Mouse (Mus musculus): Measurements from ENCODE around the gene Lhb.

The Lhb gene

DNA sequence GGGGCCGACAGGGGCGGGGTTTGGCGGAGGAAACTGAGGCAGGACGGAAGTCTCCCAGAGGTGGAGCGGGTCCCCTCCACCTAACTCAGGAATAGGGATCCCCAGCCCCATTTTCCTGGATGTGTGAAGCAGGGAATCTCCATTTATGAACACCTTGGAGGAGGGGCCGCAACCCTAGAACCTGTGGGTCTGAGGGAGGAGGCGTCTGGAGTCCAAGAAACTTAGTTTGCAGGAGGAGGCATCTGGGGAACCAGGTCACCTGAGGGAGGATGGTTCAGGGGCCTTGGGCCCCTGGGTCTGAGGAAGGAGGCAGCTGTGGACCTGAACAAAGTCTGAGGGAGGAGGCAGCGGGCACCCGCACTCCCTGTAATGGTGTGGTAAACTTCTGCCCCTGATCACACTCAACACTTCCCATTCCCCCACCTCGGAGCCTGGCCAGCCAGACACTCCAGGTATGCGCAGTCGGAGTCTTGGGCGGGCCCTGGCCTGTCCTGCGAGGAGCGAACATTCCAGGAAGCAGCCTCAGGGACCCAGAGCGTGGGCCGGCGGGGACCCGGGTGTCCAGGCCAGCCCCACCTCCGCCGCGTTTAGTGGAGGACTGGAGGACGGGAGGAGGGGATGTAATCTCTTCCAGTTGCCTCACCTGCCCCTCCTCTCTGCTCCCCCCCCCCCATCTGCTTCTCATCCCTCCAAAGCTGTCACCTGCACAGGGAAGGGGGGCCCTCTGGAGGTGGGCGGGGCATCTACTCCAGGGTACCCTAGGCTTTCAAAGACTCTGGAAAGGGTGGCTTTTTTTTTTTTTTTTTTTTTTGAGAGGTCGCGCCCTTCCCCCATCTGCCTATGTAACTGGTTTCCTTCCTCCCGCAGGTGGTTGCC lies 6.5 kb upstream of the Lhb start:
- peak; percentile 36 for DNase-seq

DNA sequence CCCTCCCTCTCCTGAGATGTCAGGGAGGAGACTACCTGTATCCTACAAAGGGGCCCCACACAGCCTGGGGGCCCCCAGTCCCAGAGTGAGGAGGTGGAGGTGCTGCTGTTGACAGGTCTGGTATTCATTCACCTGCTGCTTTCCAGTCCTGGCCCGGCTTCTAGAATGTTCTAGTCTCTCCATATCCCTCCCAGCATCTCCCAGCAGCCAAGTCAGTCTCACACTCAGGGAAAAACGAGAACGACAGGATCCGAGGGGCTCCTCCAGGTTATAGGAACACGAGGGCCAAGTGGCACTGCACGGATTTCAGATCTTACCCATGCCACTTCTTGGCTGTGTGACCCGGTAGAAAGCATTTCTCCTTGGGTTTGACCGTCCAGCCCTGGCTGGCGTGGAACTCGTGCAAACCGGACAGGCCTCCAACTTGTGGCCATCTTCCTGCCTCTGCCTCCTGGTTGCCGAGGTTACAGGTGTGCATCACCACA lies 5.8 kb upstream of the Lhb start:
- no peak for DNase-seq

GRCm38 (mm10) chr7:45415636-45416035 lies 5.0 kb upstream of the Lhb start:
- no peak for DNase-seq

DNA sequence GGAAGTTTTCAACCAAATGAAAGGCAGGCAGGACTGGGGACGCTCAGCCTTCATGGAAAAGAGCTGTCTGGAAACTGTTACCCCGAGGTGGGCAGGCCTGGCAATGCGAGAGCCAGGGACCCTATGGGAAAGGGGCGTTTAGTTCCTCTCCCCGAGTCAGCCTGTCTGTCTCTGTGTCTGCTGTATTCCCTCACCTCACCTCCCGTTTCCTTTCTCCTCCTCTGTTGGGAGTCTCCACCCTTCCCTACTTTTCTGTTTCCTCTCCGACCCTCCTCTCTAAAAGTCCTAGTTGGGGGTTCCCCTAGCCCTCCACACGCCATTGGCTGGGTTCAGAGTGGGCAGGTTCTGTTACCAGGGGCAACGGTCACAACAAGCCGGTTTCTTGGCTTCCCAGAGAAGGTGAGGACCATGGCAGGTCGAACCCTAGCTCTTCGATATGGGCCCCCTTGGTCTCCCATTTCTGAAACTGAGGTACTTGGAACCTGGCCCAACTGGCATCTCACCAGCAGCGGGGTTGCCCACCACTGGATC lies 2.6 kb upstream of the Lhb start:
- DNase-seq, result no peak

GRCm38 (mm10) chr7:45419859-45420614 lies 583 bp upstream of the Lhb start:
- DNase-seq, result no peak

DNA sequence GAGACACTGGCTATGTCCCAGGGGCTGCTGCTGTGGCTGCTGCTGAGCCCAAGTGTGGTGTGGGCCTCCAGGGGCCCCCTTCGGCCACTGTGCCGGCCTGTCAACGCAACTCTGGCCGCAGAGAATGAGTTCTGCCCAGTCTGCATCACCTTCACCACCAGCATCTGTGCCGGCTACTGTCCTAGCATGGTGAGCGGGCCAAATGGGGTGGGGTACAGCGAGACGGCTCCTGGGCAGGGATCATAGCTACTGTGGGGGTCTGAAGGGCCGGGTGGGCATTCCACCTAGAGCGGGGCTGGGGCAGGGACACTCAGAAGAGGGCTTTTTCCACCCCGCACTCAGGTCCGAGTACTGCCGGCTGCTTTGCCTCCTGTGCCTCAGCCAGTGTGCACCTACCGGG lies 574 bp downstream of the Lhb start:
- DNase-seq, result no peak

GRCm38 (mm10) chr7:45426556-45426955 lies 5.9 kb downstream of the Lhb start:
- DNase-seq, result no peak

DNA sequence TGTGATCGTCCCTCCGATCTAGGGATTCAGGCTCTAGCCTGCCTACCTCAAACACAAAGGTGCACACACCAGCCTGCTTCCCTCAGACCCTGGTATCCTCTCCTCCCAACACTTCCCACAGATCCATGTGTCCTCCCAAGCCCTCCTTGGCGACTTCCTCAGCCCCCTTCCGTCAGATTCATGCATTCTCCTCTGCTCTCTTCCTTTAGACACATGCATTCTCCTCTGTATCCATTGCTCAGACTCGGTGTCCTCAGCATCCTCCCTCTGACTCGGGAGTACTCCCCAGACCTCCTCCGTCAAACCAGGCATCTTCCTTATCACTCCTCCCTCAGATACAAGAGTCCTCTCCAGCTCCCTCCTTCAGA lies 13.2 kb downstream of the Lhb start:
- DNase-seq, result no peak

DNA sequence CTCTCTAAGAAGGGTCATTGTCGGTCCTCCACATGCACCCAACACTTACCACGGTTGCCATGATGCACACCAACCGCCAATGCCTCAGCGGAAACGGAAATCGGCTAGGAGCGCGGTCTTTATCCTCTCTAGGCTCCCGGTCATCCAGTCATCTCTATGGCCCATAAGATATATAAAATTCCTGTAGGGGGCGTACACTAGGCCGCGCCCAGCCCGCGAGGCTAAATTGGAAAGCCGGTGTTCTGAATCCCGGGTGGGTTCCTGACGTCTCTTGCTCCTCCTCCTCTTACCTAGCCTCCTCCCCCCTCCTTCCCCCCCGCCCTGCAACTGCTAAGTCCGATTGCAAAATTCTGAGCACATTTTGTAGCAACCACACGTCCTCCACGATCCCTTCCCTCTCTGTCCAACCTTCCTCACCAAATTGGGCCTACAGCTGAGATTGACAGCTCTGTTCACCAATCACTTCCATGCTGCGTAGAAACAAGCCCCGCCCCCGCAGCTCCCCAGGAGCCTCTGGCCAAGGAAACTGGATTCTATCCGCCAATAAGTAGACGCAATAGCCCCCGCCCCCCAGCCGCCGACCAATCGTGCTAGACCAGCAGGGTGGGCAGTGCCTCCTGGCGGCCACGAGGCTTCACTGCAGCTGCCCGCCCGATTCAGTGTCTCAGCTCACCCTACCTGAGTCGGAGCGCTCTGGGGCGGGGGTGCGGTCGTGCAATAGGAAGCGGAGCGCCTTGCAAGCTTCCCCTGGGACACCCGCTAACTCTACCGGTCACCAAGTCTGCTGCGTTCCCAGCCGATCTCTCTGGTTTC lies 13.8 kb downstream of the Lhb start, which contains the start of gene Gys1:
Gene Gys1, plus strand, starts transcription at position 642 of the 813 bp plus-strand sequence.
- DNase-seq, result peak; percentile 100

GRCm38 (mm10) chr7:45435038-45435437 lies 14.4 kb downstream of the Lhb start:
- DNase-seq, result no peak

GRCm38 (mm10) chr7:45436444-45436843 lies 15.8 kb downstream of the Lhb start:
- DNase-seq, result no peak

GRCm38 (mm10) chr7:45437046-45437445 lies 16.4 kb downstream of the Lhb start:
- DNase-seq, result no peak

- peak; percentile 69 for DNase-seq
Observed at GRCm38 (mm10) chr7:45437521-45438276, 17.1 kb downstream of the Lhb start, which contains the start of gene Ruvbl2. Ruvbl2 (minus strand) TSS chr7:45438096.

DNA sequence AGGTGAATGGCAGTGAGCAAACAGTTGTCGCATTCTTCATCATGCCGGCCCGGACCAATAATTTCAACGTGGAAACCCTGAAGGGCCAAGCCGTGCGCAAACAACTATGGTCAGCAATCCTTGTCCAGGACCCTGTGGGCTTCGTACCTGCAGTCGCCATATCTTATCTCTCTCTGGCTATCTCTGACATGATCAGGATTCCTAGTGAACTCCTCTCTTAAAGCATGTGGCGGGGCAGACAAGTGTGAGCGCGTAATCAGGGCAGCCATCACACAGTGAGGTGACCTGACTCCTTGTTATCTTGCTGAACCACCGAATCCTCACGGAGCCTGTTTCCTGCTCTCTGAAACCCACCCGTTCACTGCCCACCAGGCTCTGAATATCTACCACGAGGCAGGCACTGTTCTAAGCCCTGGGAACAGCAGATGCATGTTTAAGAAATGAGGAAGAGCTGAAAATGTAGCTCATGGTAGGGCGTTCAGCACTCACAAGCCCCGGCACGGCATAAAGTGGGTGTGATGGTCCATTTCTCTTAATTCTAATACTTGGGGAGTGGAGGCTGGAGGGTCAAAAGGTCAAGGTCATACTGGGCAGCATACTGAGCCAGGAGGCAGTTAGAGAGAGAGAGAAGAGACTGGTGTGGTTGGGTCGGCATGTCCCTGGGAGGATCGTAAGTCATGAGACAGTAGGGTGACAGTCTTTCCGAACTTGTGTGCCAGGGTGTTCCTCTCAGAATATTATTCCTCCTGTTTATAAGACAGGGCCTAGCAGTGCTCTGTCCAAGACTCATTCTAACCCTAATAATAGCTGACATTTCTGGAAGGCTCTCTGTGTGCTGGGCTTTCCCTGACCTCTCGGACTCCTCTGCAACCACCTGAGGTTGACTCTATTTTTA lies 23.2 kb downstream of the Lhb start:
- DNase-seq, result no peak

DNA sequence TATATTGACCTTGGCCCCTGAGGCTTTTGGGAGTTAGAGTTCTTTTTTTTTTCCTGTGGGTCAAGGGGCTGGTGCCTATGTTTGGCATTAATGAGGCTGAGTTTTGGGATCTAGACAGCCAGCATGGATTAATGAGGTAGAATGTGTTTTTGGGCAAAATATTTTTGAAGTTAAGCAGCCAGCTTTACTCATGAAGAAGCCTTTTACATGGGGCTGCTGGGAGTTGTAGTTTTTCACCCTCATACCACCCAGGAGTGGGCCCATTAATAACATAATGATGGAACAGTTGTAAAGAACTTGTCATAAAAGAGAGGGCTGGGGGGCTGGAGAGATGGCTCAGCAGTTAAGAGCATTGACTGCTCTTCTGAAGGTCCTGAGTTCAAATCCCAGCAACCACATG lies 26.0 kb downstream of the Lhb start:
- DNase-seq, result no peak

DNA sequence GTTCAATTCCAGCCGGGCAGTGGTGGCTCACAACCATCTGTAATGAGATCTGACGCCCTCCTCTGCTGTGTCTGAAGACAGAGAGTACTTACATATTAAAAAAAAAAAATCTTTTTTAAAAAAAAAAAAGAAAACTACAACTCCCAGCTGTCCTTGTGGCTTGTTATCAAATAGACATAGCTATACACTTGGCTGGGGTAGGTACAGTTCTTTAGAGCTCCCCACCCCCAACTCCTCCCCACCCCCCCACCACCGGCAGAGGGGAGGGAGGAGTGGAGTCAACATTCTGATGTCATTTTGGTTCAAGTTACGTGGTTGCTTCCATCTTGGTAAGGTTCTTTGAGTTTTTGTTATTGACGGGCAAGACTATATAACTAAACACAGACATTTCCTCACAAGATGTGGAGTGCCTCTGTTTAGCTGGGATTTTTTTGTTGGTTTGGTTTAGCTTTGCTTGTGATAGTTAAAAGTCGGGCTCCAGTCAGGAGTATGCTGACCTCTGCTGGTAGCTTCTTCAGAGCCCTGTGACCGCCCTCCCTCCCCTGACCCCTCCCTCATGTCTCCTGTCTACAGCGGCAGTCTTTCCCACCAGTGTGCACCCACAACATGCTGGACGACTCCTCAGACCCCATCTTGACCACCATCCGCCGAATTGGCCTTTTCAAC lies 26.8 kb downstream of the Lhb start:
- DNase-seq, result peak; percentile 23

- no peak for DNase-seq
Observed at GRCm38 (mm10) chr7:45449974-45450373, 29.4 kb downstream of the Lhb start.

GRCm38 (mm10) chr7:45451344-45451982 lies 30.8 kb downstream of the Lhb start:
- DNase-seq, result peak; percentile 68

DNA sequence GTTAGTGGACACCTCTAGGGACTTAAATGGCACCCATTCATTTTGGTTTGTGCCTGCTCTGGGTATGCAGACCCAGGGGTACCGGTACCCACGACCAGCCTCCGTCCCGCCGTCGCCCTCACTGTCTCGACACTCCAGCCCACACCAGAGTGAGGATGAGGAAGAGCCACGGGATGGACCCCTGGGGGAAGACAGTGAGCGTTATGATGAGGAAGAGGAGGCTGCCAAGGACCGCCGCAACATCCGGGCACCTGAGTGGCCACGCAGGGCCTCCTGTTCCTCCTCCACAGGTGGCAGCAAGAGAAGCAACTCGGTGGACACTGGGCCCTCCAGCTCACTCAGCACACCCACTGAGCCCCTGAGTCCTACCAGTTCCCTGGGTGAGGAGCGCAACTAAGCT lies 34.4 kb downstream of the Lhb start:
- no peak for DNase-seq

Data from kidney, adult 11 months (tissue).